Mouse (Mus musculus) forelimb bud, embryonic 11.5 days (tissue): ENCODE measurements around the gene Ap2s1.

Experiments
- DNase-seq: peaks from one replicate; pipeline ENCODE4 v3.0.0-alpha.2; 2012; ENCODE audit warnings: low read depth, low spot score

Ap2s1 gene

GRCm38 (mm10) chr7:16752016-16752415, 13.8 kb downstream of the Ap2s1 start:
- DNase-seq: no peak

GRCm38 (mm10) chr7:16755362-16756017, 17.3 kb downstream of the Ap2s1 start:
- DNase-seq: no peak

GRCm38 (mm10) chr7:16758872-16759574, 20.8 kb downstream of the Ap2s1 start:
- no peak for DNase-seq

- DNase-seq: peak; percentile 53
Measured at GRCm38 (mm10) chr7:16760292-16760691, 22.1 kb downstream of the Ap2s1 start.

GRCm38 (mm10) chr7:16761005-16761481, 22.8 kb downstream of the Ap2s1 start:
- no peak for DNase-seq

GRCm38 (mm10) chr7:16761630-16762029, 23.4 kb downstream of the Ap2s1 start:
- DNase-seq: no peak

- DNase-seq: no peak
Measured at GRCm38 (mm10) chr7:16763463-16764218, 25.4 kb downstream of the Ap2s1 start.

GRCm38 (mm10) chr7:16766443-16766842, 28.2 kb downstream of the Ap2s1 start:
- peak; percentile 47 for DNase-seq

- no peak for DNase-seq
Measured at GRCm38 (mm10) chr7:16775888-16776287, 37.7 kb downstream of the Ap2s1 start.

- DNase-seq: no peak
Measured at GRCm38 (mm10) chr7:16780076-16780475, 41.9 kb downstream of the Ap2s1 start.

GRCm38 (mm10) chr7:16780825-16781554, 42.8 kb downstream of the Ap2s1 start, which contains the start of gene Slc1a5:
Gene Slc1a5, plus strand, starts transcription at chr7:16781340.
- DNase-seq: peak; percentile 95

- DNase-seq: no peak
Measured at GRCm38 (mm10) chr7:16781555-16781815, 43.3 kb downstream of the Ap2s1 start.

- no peak for DNase-seq
Measured at GRCm38 (mm10) chr7:16781816-16782554, 43.8 kb downstream of the Ap2s1 start.

GRCm38 (mm10) chr7:16782555-16783125, 44.4 kb downstream of the Ap2s1 start:
- DNase-seq: no peak

- no peak for DNase-seq
Measured at GRCm38 (mm10) chr7:16783224-16783688, 45.0 kb downstream of the Ap2s1 start.

GRCm38 (mm10) chr7:16783758-16784415, 45.7 kb downstream of the Ap2s1 start:
- DNase-seq: no peak

- no peak for DNase-seq
Measured at GRCm38 (mm10) chr7:16784498-16784976, 46.3 kb downstream of the Ap2s1 start.

GRCm38 (mm10) chr7:16785541-16786083, 47.4 kb downstream of the Ap2s1 start:
- no peak for DNase-seq

- no peak for DNase-seq
Measured at GRCm38 (mm10) chr7:16792316-16792715, 54.1 kb downstream of the Ap2s1 start.
